Mouse (Mus musculus) heart, embryonic 12.5 days (tissue): ENCODE results near the gene Bahd1. TPM values are rescaled to one million over a fixed set of nuclear protein-coding genes. Genes with fewer than 3 reads are reported as not detected.

Experiments
- ATAC-seq: fragments of 200-750 bp; cut with Nextera tagmentation; 2 replicates; pipeline ENCODE4 v1.8.0; 2017; ENCODE audit warnings: moderate TSS enrichment, moderate library complexity; ENCODE audit not compliant: insufficient number of reproducible peaks, low FRiP score
- H3K27ac ChIP-seq: fragments of 300-500 bp; sonication (generic); 2 replicates; pipeline ENCODE4 v1.5.1; 2016; ENCODE audit warnings: mild to moderate bottlenecking, moderate library complexity; ENCODE audit not compliant: poor library complexity, severe bottlenecking
- H3K27me3 ChIP-seq: fragments of 300-500 bp; sonication (generic); replicated peaks from 2 replicates; pipeline ENCODE4 v1.6.1; 2016; ENCODE audit warnings: mild to moderate bottlenecking, moderate library complexity
- H3K36me3 ChIP-seq: fragments of 300-500 bp; sonication (generic); 2 replicates; pipeline ENCODE4 v1.6.1; 2016; ENCODE audit warnings: mild to moderate bottlenecking, moderate library complexity
- H3K4me1 ChIP-seq: fragments of 300-500 bp; sonication (generic); replicated peaks from 2 replicates; pipeline ENCODE4 v1.6.1; 2016; ENCODE audit warnings: mild to moderate bottlenecking
- H3K4me2 ChIP-seq: fragments of 300-500 bp; sonication (generic); 2 replicates; pipeline ENCODE4 v1.6.1; 2016; ENCODE audit warnings: mild to moderate bottlenecking, moderate library complexity
- H3K4me3 ChIP-seq: fragments of 300-500 bp; sonication (generic); 2 replicates; pipeline ENCODE4 v1.5.1; 2016; ENCODE audit warnings: mild to moderate bottlenecking
- H3K9ac ChIP-seq: fragments of 300-500 bp; sonication (generic); 2 replicates; pipeline ENCODE4 v1.6.1; 2016; ENCODE audit warnings: mild to moderate bottlenecking, moderate library complexity
- H3K9me3 ChIP-seq: fragments of 300-500 bp; sonication (generic); replicated peaks from 2 replicates; pipeline ENCODE4 v1.6.1; 2016; ENCODE audit warnings: mild to moderate bottlenecking, moderate library complexity
- WGBS: fragments of 180-500 bp; shearing (Covaris S2); methylation state at CpG from one replicate; pipeline ENCODE4 v1.1.7; 2016; 5-methylcytosine and 5-hydroxymethylcytosine counted together
- polyA plus RNA-seq: library from polyadenylated mRNA; unstranded; fragments of >200 nt; fragmentation: Nextera tagmentation; extraction: Ambion mirVana; gene quantifications from 2 replicates; pipeline ENCODE4 v1.2.1, GENCODE M21; 2016

Gene Bahd1
- polyA plus RNA-seq, 1 experiment from 2014 or later, result 4.8 TPM

GRCm38 (mm10) chr2:118912706-118913105 lies 12.5 kb downstream of the Bahd1 start:
- H3K27ac ChIP-seq, result no peak overlapping the region
- H3K9ac ChIP-seq, result no peak overlapping the region
- H3K27me3 ChIP-seq, result no peaks in the 10 kb centered on the region
- H3K4me1 ChIP-seq, result peaks cover 42% of the 10 kb centered on the region
- no peaks in the 10 kb centered on the region for H3K9me3 ChIP-seq
- WGBS, result 74% methylated on average over 8 of the region's 8 CpGs
- no peak overlapping the region for H3K4me3 ChIP-seq
- H3K4me2 ChIP-seq, result no peak overlapping the region
- no peak for ATAC-seq
- peaks cover 13% of the 10 kb centered on the region for H3K36me3 ChIP-seq

- Histone ChIP-seq H3K4me1 (peaks cover 49% of the 10 kb centered on the region), H3K36me3 (peaks cover 18% of the 10 kb centered on the region), H3K4me3 (no peak overlapping the region), H3K4me2 (peak overlapping the region; percentile 12), H3K27me3 (no peaks in the 10 kb centered on the region), H3K27ac (no peak overlapping the region), H3K9ac (no peak overlapping the region), H3K9me3 (no peaks in the 10 kb centered on the region)
- 52% methylated on average over 11 of the region's 11 CpGs for WGBS
- 0 out of 2 replicates have a peak, but pooled peaks have one; percentile 16 for ATAC-seq
These were observed 13.5 kb downstream of the Bahd1 start for GRCm38 (mm10) chr2:118913551-118914276.

GRCm38 (mm10) chr2:118914685-118915084 lies 14.5 kb downstream of the Bahd1 start:
- peaks cover 51% of the 10 kb centered on the region for H3K4me1 ChIP-seq
- no peaks in the 10 kb centered on the region for H3K27me3 ChIP-seq
- H3K36me3 ChIP-seq, result peaks cover 24% of the 10 kb centered on the region
- H3K4me2 ChIP-seq, result no peak overlapping the region
- no peak overlapping the region for H3K9ac ChIP-seq
- WGBS, result 55% methylated on average over 8 of the region's 8 CpGs
- ATAC-seq, result no peak
- H3K4me3 ChIP-seq, result no peak overlapping the region
- H3K9me3 ChIP-seq, result no peaks in the 10 kb centered on the region
- H3K27ac ChIP-seq, result no peak overlapping the region

- no peak overlapping the region for H3K4me3 ChIP-seq
- ATAC-seq, result no peak
- H3K27ac ChIP-seq, result no peak overlapping the region
- peaks cover 51% of the 10 kb centered on the region for H3K4me1 ChIP-seq
- H3K27me3 ChIP-seq, result no peaks in the 10 kb centered on the region
- peaks cover 41% of the 10 kb centered on the region for H3K36me3 ChIP-seq
- H3K4me2 ChIP-seq, result no peak overlapping the region
- no peak overlapping the region for H3K9ac ChIP-seq
- no peaks in the 10 kb centered on the region for H3K9me3 ChIP-seq
- 92% methylated on average over 17 of the region's 17 CpGs for WGBS
These were observed 16.3 kb downstream of the Bahd1 start for GRCm38 (mm10) chr2:118916436-118916835.

GRCm38 (mm10) chr2:118918543-118918942 lies 18.4 kb downstream of the Bahd1 start:
- no peak overlapping the region for H3K4me2 ChIP-seq
- WGBS, result 63% methylated on average over 1 of the region's 1 CpGs
- peaks cover 61% of the 10 kb centered on the region for H3K36me3 ChIP-seq
- H3K9ac ChIP-seq, result no peak overlapping the region
- H3K9me3 ChIP-seq, result no peaks in the 10 kb centered on the region
- H3K27me3 ChIP-seq, result no peaks in the 10 kb centered on the region
- peaks cover 39% of the 10 kb centered on the region for H3K4me1 ChIP-seq
- H3K27ac ChIP-seq, result no peak overlapping the region
- ATAC-seq, result no peak
- no peak overlapping the region for H3K4me3 ChIP-seq

GRCm38 (mm10) chr2:118920428-118920827 lies 20.3 kb downstream of the Bahd1 start:
- H3K36me3 ChIP-seq, result peaks cover 66% of the 10 kb centered on the region
- ATAC-seq, result no peak
- H3K4me3 ChIP-seq, result no peak overlapping the region
- no peak overlapping the region for H3K9ac ChIP-seq
- WGBS, result 79% methylated on average over 3 of the region's 3 CpGs
- no peaks in the 10 kb centered on the region for H3K27me3 ChIP-seq
- peaks cover 26% of the 10 kb centered on the region for H3K4me1 ChIP-seq
- H3K9me3 ChIP-seq, result no peaks in the 10 kb centered on the region
- no peak overlapping the region for H3K27ac ChIP-seq
- H3K4me2 ChIP-seq, result no peak overlapping the region

GRCm38 (mm10) chr2:118925952-118926351 lies 25.8 kb downstream of the Bahd1 start:
- WGBS, result 0% methylated on average over 6 of the region's 6 CpGs
- Histone ChIP-seq H3K36me3 (peaks cover 30% of the 10 kb centered on the region), H3K27ac (peak overlapping the region; percentile 50), H3K4me1 (peaks cover 34% of the 10 kb centered on the region), H3K27me3 (no peaks in the 10 kb centered on the region), H3K4me2 (peak overlapping the region; percentile 82), H3K9ac (peak overlapping the region; percentile 90), H3K4me3 (peak overlapping the region; percentile 81), H3K9me3 (no peaks in the 10 kb centered on the region)
- peak; percentile 69 for ATAC-seq

- peaks cover 36% of the 10 kb centered on the region for H3K4me1 ChIP-seq
- peak within 1 kb of the TSS; percentile 82 for H3K4me2 ChIP-seq
- H3K9me3 ChIP-seq, result no peaks in the 10 kb centered on the region
- WGBS, result under 1% methylated on average over 47 of the region's 47 CpGs
- peak within 1 kb of the TSS; percentile 90 for H3K9ac ChIP-seq
- peak within 1 kb of the TSS; percentile 81 for H3K4me3 ChIP-seq
- peaks cover 25% of the 10 kb centered on the region for H3K36me3 ChIP-seq
- H3K27ac ChIP-seq, result peak within 1 kb of the TSS; percentile 50
- H3K27me3 ChIP-seq, result no peaks in the 10 kb centered on the region
- peak; percentile 91 for ATAC-seq
These were observed 26.3 kb downstream of the Bahd1 start, which contains the start of gene Chst14 for GRCm38 (mm10) chr2:118926361-118926997. Gene Chst14, plus strand, starts transcription at chr2:118926496.

- H3K4me1 ChIP-seq, result peaks cover 36% of the 10 kb centered on the region
These were observed 27.0 kb downstream of the Bahd1 start for GRCm38 (mm10) chr2:118926998-118927739.

GRCm38 (mm10) chr2:118941341-118941740 lies 41.2 kb downstream of the Bahd1 start:
- WGBS, result 72% methylated on average over 7 of the region's 7 CpGs
- no peak for ATAC-seq
- Histone ChIP-seq H3K9ac (no peak overlapping the region), H3K4me1 (0 out of 2 replicates have a peak, but pooled peaks cover 3% of the 10 kb centered on the region), H3K27ac (no peak overlapping the region), H3K4me3 (no peak overlapping the region), H3K9me3 (no peaks in the 10 kb centered on the region), H3K4me2 (no peak overlapping the region), H3K27me3 (peaks cover 7% of the 10 kb centered on the region; the same call in 1 of the 2 replicates), H3K36me3 (no peaks in the 10 kb centered on the region)

More at GRCm38 (mm10) chr2:118926998-118927739, 27.0 kb downstream of the Bahd1 start:
- Histone ChIP-seq H3K9ac (peak overlapping the region; percentile 90), H3K27ac (no peak overlapping the region), H3K4me2 (peak overlapping the region; percentile 82), H3K36me3 (peaks cover 19% of the 10 kb centered on the region), H3K9me3 (no peaks in the 10 kb centered on the region), H3K27me3 (no peaks in the 10 kb centered on the region), H3K4me3 (peak overlapping the region; percentile 81)
- ATAC-seq, result 0 out of 2 replicates have a peak, but pooled peaks have one; percentile 1
- WGBS, result 29% methylated on average over 31 of the region's 31 CpGs

- no peaks in the 10 kb centered on the region for H3K9me3 ChIP-seq
- H3K4me2 ChIP-seq, result no peak overlapping the region
- ATAC-seq, result no peak
- no peak overlapping the region for H3K9ac ChIP-seq
- H3K4me1 ChIP-seq, result 0 out of 2 replicates have a peak, but pooled peaks cover 3% of the 10 kb centered on the region
- H3K27ac ChIP-seq, result no peak overlapping the region
- 78% methylated on average over 6 of the region's 6 CpGs for WGBS
- peaks cover 13% of the 10 kb centered on the region for H3K27me3 ChIP-seq
- H3K36me3 ChIP-seq, result no peaks in the 10 kb centered on the region
- no peak overlapping the region for H3K4me3 ChIP-seq
These were observed 43.1 kb downstream of the Bahd1 start for GRCm38 (mm10) chr2:118943232-118943631.
